Mouse (Mus musculus): Measurements from ENCODE around the gene Tln2. TPM values are rescaled to one million over a fixed set of nuclear protein-coding genes. Genes with fewer than 3 reads are reported as not detected.

The Tln2 gene
- total RNA-seq, 1 experiment = 20.2 TPM

- Histone ChIP-seq H3K9ac (ENCODE audit: insufficient read depth, low read depth, low read length, poor library complexity, severe bottlenecking) (no peak overlapping the region), H3K4me1 (ENCODE audit: control insufficient read depth in 2 of 2, insufficient read depth in 2 of 2, low read length in 2 of 2, poor library complexity in 1 of 2) (no peaks in the 10 kb centered on the region), H3K4me3 (ENCODE audit: insufficient read depth in 1 of 2, low read depth in 1 of 2, low read length in 2 of 2, poor library complexity in 1 of 2, severe bottlenecking in 1 of 2) (no peak overlapping the region), H3K9me3 (ENCODE audit: control insufficient read depth, insufficient read depth, low read depth, low read length) (no peaks in the 10 kb centered on the region), H3K36me3 (ENCODE audit: control insufficient read depth, insufficient read depth, low read length, poor library complexity, severe bottlenecking) (no peaks in the 10 kb centered on the region), H3K27ac (ENCODE audit: insufficient read depth, low read depth, low read length, poor library complexity, severe bottlenecking) (no peak overlapping the region)
- DNase-seq (ENCODE audit: low read depth, low spot score) = no peak
- in situ Hi-C loops (cut with MboI; ENCODE audit: low sequenced_read_pairs in 2 of 2, unreplicated experiment in 2 of 2) = no loop called here
- TF ChIP-seq ZNF384 (IDR thresholded peaks at IDR 0.05; ENCODE audit: low read depth, low read length) (no peak), ZC3H11A (IDR thresholded peaks at IDR 0.05; ENCODE audit: borderline replicate concordance, low read depth, low read length) (peak; percentile 85), MAFK (IDR thresholded peaks at IDR 0.05; ENCODE audit: insufficient read depth, low read depth, low read length) (no peak), HCFC1 (IDR thresholded peaks at IDR 0.05; ENCODE audit: borderline replicate concordance, insufficient read depth, low read length) (no peak), CHD2 (IDR thresholded peaks at IDR 0.05; ENCODE audit: low read depth, low read length) (no peak)
Measured at GRCm38 (mm10) chr9:67184556-67184955, 374.9 kb downstream of the Tln2 start.

- H3K9ac ChIP-seq (ENCODE audit: insufficient read depth, low read depth, low read length, poor library complexity, severe bottlenecking) = no peak overlapping the region
- DNase-seq (ENCODE audit: low read depth, low spot score) = no peak
Measured at GRCm38 (mm10) chr9:67183520-67183919, 376.0 kb downstream of the Tln2 start.

GRCm38 (mm10) chr9:67182006-67182405, 377.5 kb downstream of the Tln2 start:
- Histone ChIP-seq H3K4me3 (ENCODE audit: insufficient read depth in 1 of 2, low read depth in 1 of 2, low read length in 2 of 2, poor library complexity in 1 of 2, severe bottlenecking in 1 of 2) (no peak overlapping the region), H3K36me3 (ENCODE audit: control insufficient read depth, insufficient read depth, low read length, poor library complexity, severe bottlenecking) (no peaks in the 10 kb centered on the region), H3K9me3 (ENCODE audit: control insufficient read depth, insufficient read depth, low read depth, low read length) (no peaks in the 10 kb centered on the region), H3K4me1 (ENCODE audit: control insufficient read depth in 2 of 2, insufficient read depth in 2 of 2, low read length in 2 of 2, poor library complexity in 1 of 2) (peaks cover 0 to 3% of the 10 kb centered on the region in 2 experiments; a peak in 1 of 4 replicates), H3K27ac (ENCODE audit: insufficient read depth, low read depth, low read length, poor library complexity, severe bottlenecking) (no peak overlapping the region), H3K9ac (ENCODE audit: insufficient read depth, low read depth, low read length, poor library complexity, severe bottlenecking) (no peak overlapping the region)
- in situ Hi-C loops (cut with MboI; ENCODE audit: low sequenced_read_pairs in 2 of 2, unreplicated experiment in 2 of 2) = no loop called here
- no peak for TF ChIP-seq HCFC1 (IDR thresholded peaks at IDR 0.05; ENCODE audit: borderline replicate concordance, insufficient read depth, low read length)
- DNase-seq (ENCODE audit: low read depth, low spot score) = no peak

More at GRCm38 (mm10) chr9:67183520-67183919, 376.0 kb downstream of the Tln2 start:
- no peaks in the 10 kb centered on the region for H3K36me3 ChIP-seq (ENCODE audit: control insufficient read depth, insufficient read depth, low read length, poor library complexity, severe bottlenecking)
- H3K4me1 ChIP-seq (ENCODE audit: control insufficient read depth in 2 of 2, insufficient read depth in 2 of 2, low read length in 2 of 2, poor library complexity in 1 of 2) = peaks cover 0 to 3% of the 10 kb centered on the region in 2 experiments; a peak in 1 of 4 replicates
- TF ChIP-seq MAFK (IDR thresholded peaks at IDR 0.05; ENCODE audit: insufficient read depth, low read depth, low read length) (no peak), HCFC1 (IDR thresholded peaks at IDR 0.05; ENCODE audit: borderline replicate concordance, insufficient read depth, low read length) (no peak), CHD2 (IDR thresholded peaks at IDR 0.05; ENCODE audit: low read depth, low read length) (no peak), ZC3H11A (IDR thresholded peaks at IDR 0.05; ENCODE audit: borderline replicate concordance, low read depth, low read length) (no peak), ZNF384 (IDR thresholded peaks at IDR 0.05; ENCODE audit: low read depth, low read length) (no peak)
- no peak overlapping the region for H3K27ac ChIP-seq (ENCODE audit: insufficient read depth, low read depth, low read length, poor library complexity, severe bottlenecking)
- in situ Hi-C loops (cut with MboI; ENCODE audit: low sequenced_read_pairs in 2 of 2, unreplicated experiment in 2 of 2) = no loop called here
- H3K4me3 ChIP-seq (ENCODE audit: insufficient read depth in 1 of 2, low read depth in 1 of 2, low read length in 2 of 2, poor library complexity in 1 of 2, severe bottlenecking in 1 of 2) = no peak overlapping the region
- H3K9me3 ChIP-seq (ENCODE audit: control insufficient read depth, insufficient read depth, low read depth, low read length) = no peaks in the 10 kb centered on the region

GRCm38 (mm10) chr9:67178709-67179108, 380.8 kb downstream of the Tln2 start:
- no peaks in the 10 kb centered on the region for H3K9me3 ChIP-seq (ENCODE audit: control insufficient read depth, insufficient read depth, low read depth, low read length)
- peaks cover 0 to 3% of the 10 kb centered on the region in 2 experiments; a peak in 1 of 4 replicates for H3K4me1 ChIP-seq (ENCODE audit: control insufficient read depth in 2 of 2, insufficient read depth in 2 of 2, low read length in 2 of 2, poor library complexity in 1 of 2)
- H3K27ac ChIP-seq (ENCODE audit: insufficient read depth, low read depth, low read length, poor library complexity, severe bottlenecking) = no peak overlapping the region
- no peaks in the 10 kb centered on the region for H3K36me3 ChIP-seq (ENCODE audit: control insufficient read depth, insufficient read depth, low read length, poor library complexity, severe bottlenecking)
- DNase-seq (ENCODE audit: low read depth, low spot score) = no peak
- no peak for TF ChIP-seq ZNF384 (IDR thresholded peaks at IDR 0.05; ENCODE audit: low read depth, low read length)
- no peak for TF ChIP-seq HCFC1 (IDR thresholded peaks at IDR 0.05; ENCODE audit: borderline replicate concordance, insufficient read depth, low read length)
- TF ChIP-seq CHD2 (IDR thresholded peaks at IDR 0.05; ENCODE audit: low read depth, low read length) = no peak
- TF ChIP-seq ZC3H11A (IDR thresholded peaks at IDR 0.05; ENCODE audit: borderline replicate concordance, low read depth, low read length) = no peak
- no peak for TF ChIP-seq MAFK (IDR thresholded peaks at IDR 0.05; ENCODE audit: insufficient read depth, low read depth, low read length)
- no peak overlapping the region for H3K9ac ChIP-seq (ENCODE audit: insufficient read depth, low read depth, low read length, poor library complexity, severe bottlenecking)
- in situ Hi-C loops (cut with MboI; ENCODE audit: low sequenced_read_pairs in 2 of 2, unreplicated experiment in 2 of 2) = no loop called here
- H3K4me3 ChIP-seq (ENCODE audit: insufficient read depth in 1 of 2, low read depth in 1 of 2, low read length in 2 of 2, poor library complexity in 1 of 2, severe bottlenecking in 1 of 2) = no peak overlapping the region

- H3K27ac ChIP-seq (ENCODE audit: insufficient read depth, low read depth, low read length, poor library complexity, severe bottlenecking) = no peak overlapping the region
- no peaks in the 10 kb centered on the region for H3K36me3 ChIP-seq (ENCODE audit: control insufficient read depth, insufficient read depth, low read length, poor library complexity, severe bottlenecking)
- no peak for TF ChIP-seq MAFK (IDR thresholded peaks at IDR 0.05; ENCODE audit: insufficient read depth, low read depth, low read length)
- no peak for TF ChIP-seq ZC3H11A (IDR thresholded peaks at IDR 0.05; ENCODE audit: borderline replicate concordance, low read depth, low read length)
- TF ChIP-seq HCFC1 (IDR thresholded peaks at IDR 0.05; ENCODE audit: borderline replicate concordance, insufficient read depth, low read length) = no peak
- TF ChIP-seq ZNF384 (IDR thresholded peaks at IDR 0.05; ENCODE audit: low read depth, low read length) = no peak
- TF ChIP-seq CHD2 (IDR thresholded peaks at IDR 0.05; ENCODE audit: low read depth, low read length) = no peak
- H3K4me1 ChIP-seq (ENCODE audit: control insufficient read depth in 2 of 2, insufficient read depth in 2 of 2, low read length in 2 of 2, poor library complexity in 1 of 2) = peaks cover 0 to 3% of the 10 kb centered on the region in 2 experiments; a peak in 1 of 4 replicates
- in situ Hi-C loops (cut with MboI; ENCODE audit: low sequenced_read_pairs in 2 of 2, unreplicated experiment in 2 of 2) = no loop called here
- H3K9me3 ChIP-seq (ENCODE audit: control insufficient read depth, insufficient read depth, low read depth, low read length) = no peaks in the 10 kb centered on the region
- no peak overlapping the region for H3K4me3 ChIP-seq (ENCODE audit: insufficient read depth in 1 of 2, low read depth in 1 of 2, low read length in 2 of 2, poor library complexity in 1 of 2, severe bottlenecking in 1 of 2)
- no peak for DNase-seq (ENCODE audit: low read depth, low spot score)
- no peak overlapping the region for H3K9ac ChIP-seq (ENCODE audit: insufficient read depth, low read depth, low read length, poor library complexity, severe bottlenecking)
Measured at GRCm38 (mm10) chr9:67178203-67178602, 381.3 kb downstream of the Tln2 start.

Data from ES-E14 (cell line).